Mouse (Mus musculus): Measurements from ENCODE around the gene Eif3i. TPM values are rescaled to one million over a fixed set of nuclear protein-coding genes. Genes with fewer than 3 reads are reported as not detected.

Eif3i gene
- polyA plus RNA-seq, 1 experiment from 2014 or later = 204 TPM

DNA sequence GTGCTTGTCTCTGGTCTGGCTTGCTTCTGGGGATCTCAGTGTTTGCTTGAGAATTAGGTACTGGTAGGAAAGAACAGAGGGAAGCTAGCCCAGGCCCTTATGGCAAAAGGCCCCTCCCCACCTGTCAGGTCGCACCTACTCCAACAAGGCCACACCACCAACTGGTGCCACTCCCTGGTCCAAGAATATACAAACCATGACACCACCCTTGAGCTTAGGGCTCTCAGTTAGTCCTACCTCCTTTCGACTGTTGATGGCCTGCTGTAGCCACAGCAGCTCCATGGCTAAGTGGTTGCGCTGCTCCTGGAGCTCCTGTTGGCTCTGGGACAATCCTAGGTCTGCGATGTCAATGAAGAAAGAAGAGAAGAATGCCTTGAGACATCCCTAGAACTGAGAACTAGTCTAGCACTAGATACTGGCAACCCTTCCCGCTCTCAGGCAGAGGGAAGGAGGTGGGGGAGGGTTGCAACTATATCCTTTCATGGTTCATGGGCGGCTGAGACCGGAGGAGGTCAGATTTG lies 16.7 kb upstream of the Eif3i start:
- no peaks in the 10 kb centered on the region for H3K27me3 ChIP-seq
- H3K9ac ChIP-seq = no peak overlapping the region
- H3K9me3 ChIP-seq (replicated peaks) = no peaks in the 10 kb centered on the region
- no peak for ATAC-seq (ENCODE audit: low FRiP score)
- H3K4me1 ChIP-seq = peaks cover 16% of the 10 kb centered on the region
- no peak overlapping the region for H3K27ac ChIP-seq
- peaks cover 17% of the 10 kb centered on the region for H3K36me3 ChIP-seq
- no peak overlapping the region for H3K4me3 ChIP-seq
- no peak overlapping the region for H3K4me2 ChIP-seq (replicated peaks)
- WGBS = 93% methylated on average over 7 of the region's 7 CpGs

- no peaks in the 10 kb centered on the region for H3K27me3 ChIP-seq
- WGBS = 91% methylated on average over 3 of the region's 3 CpGs
- no peak overlapping the region for H3K4me2 ChIP-seq (replicated peaks)
- no peaks in the 10 kb centered on the region for H3K9me3 ChIP-seq (replicated peaks)
- H3K27ac ChIP-seq = no peak overlapping the region
- peaks cover 11% of the 10 kb centered on the region for H3K4me1 ChIP-seq
- no peak overlapping the region for H3K4me3 ChIP-seq
- no peak overlapping the region for H3K9ac ChIP-seq
- H3K36me3 ChIP-seq = peaks cover 17% of the 10 kb centered on the region
- no peak for ATAC-seq (ENCODE audit: low FRiP score)
Measured at GRCm38 (mm10) chr4:129616631-129617030, 16.2 kb upstream of the Eif3i start.

- Histone ChIP-seq H3K36me3 (peaks cover 17% of the 10 kb centered on the region), H3K27ac (no peak overlapping the region), H3K27me3 (no peaks in the 10 kb centered on the region), H3K4me1 (peaks cover 11% of the 10 kb centered on the region), H3K4me2 (replicated peaks) (no peak overlapping the region), H3K9ac (no peak overlapping the region), H3K9me3 (replicated peaks) (no peaks in the 10 kb centered on the region), H3K4me3 (no peak overlapping the region)
- no peak for ATAC-seq (ENCODE audit: low FRiP score)
- 89% methylated on average over 9 of the region's 9 CpGs for WGBS
Measured at GRCm38 (mm10) chr4:129615801-129616290, 15.4 kb upstream of the Eif3i start.

GRCm38 (mm10) chr4:129614093-129614492 lies 13.6 kb upstream of the Eif3i start, which contains the start of gene Dcdc2b:
Gene Dcdc2b, minus strand, starts transcription at chr4:129614257.
- Histone ChIP-seq H3K9ac (no peak within 1 kb of the TSS), H3K27ac (no peak within 1 kb of the TSS), H3K27me3 (no peaks in the 10 kb centered on the region), H3K4me1 (peaks cover 9% of the 10 kb centered on the region), H3K9me3 (replicated peaks) (no peaks in the 10 kb centered on the region), H3K4me2 (replicated peaks) (no peak within 1 kb of the TSS), H3K4me3 (no peak within 1 kb of the TSS), H3K36me3 (peaks cover 27% of the 10 kb centered on the region)
- 82% methylated on average over 6 of the region's 6 CpGs for WGBS
- ATAC-seq (ENCODE audit: low FRiP score) = no peak

GRCm38 (mm10) chr4:129610472-129610871 lies 10.0 kb upstream of the Eif3i start:
- H3K9ac ChIP-seq = no peak overlapping the region

GRCm38 (mm10) chr4:129610026-129610425 lies 9.6 kb upstream of the Eif3i start:
- ATAC-seq (ENCODE audit: low FRiP score) = peak; percentile 18; the same call in 1 of the 2 replicates
- H3K4me3 ChIP-seq = no peak overlapping the region
- no peaks in the 10 kb centered on the region for H3K27me3 ChIP-seq
- no peak overlapping the region for H3K27ac ChIP-seq
- no peaks in the 10 kb centered on the region for H3K9me3 ChIP-seq (replicated peaks)
- WGBS = 60% methylated on average over 4 of the region's 4 CpGs
- H3K36me3 ChIP-seq = peaks cover 36% of the 10 kb centered on the region
- H3K9ac ChIP-seq = no peak overlapping the region
- no peak overlapping the region for H3K4me2 ChIP-seq (replicated peaks)
- no peaks in the 10 kb centered on the region; the same call in none of the 2 replicates for H3K4me1 ChIP-seq

More at GRCm38 (mm10) chr4:129610472-129610871, 10.0 kb upstream of the Eif3i start:
- H3K36me3 ChIP-seq = peaks cover 33% of the 10 kb centered on the region
- H3K4me2 ChIP-seq (replicated peaks) = no peak overlapping the region
- no peak overlapping the region for H3K4me3 ChIP-seq
- H3K27me3 ChIP-seq = no peaks in the 10 kb centered on the region
- H3K27ac ChIP-seq = no peak overlapping the region
- 72% methylated on average over 4 of the region's 4 CpGs for WGBS
- no peaks in the 10 kb centered on the region; the same call in none of the 2 replicates for H3K4me1 ChIP-seq
- no peak for ATAC-seq (ENCODE audit: low FRiP score)
- H3K9me3 ChIP-seq (replicated peaks) = no peaks in the 10 kb centered on the region

DNA sequence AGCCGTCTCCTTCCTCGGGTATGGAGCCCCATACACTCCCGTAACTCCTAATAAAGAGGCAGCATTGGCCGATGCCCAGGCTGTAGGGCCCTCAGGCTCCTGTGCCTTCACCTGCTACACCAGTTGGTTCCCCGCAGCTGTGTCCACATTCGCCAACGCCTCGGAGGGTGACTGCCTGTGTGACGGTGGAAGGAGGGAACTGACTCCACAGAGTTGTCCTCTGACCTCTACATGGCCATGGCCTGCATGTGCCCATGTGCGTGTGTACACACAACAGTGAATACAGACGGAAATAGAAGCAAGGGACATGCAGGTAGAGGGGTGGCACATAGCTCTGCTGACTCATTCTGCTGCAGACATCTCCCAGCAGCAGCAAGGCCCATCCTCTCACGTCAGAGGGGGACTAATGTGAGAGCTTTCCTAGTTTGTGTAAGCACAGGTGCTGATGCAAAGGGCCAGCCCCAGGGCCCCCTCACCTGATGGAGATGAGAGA lies 8.7 kb upstream of the Eif3i start:
- Histone ChIP-seq H3K4me3 (no peak overlapping the region), H3K9me3 (replicated peaks) (no peaks in the 10 kb centered on the region), H3K27ac (0 out of 2 replicates have a peak overlapping the region, but pooled peaks have one; percentile 5), H3K36me3 (peaks cover 44% of the 10 kb centered on the region), H3K4me1 (no peaks in the 10 kb centered on the region; the same call in none of the 2 replicates), H3K27me3 (no peaks in the 10 kb centered on the region), H3K4me2 (replicated peaks) (no peak overlapping the region), H3K9ac (no peak overlapping the region)
- 86% methylated on average over 12 of the region's 12 CpGs for WGBS
- no peak; the same call in 1 of the 2 replicates for ATAC-seq (ENCODE audit: low FRiP score)

GRCm38 (mm10) chr4:129608426-129609025 lies 8.1 kb upstream of the Eif3i start:
- Histone ChIP-seq H3K9me3 (replicated peaks) (no peaks in the 10 kb centered on the region), H3K4me2 (replicated peaks) (no peak overlapping the region), H3K4me1 (no peaks in the 10 kb centered on the region; the same call in none of the 2 replicates), H3K9ac (peak overlapping the region; percentile 8; the same call in 1 of the 2 replicates), H3K36me3 (peaks cover 51% of the 10 kb centered on the region), H3K27ac (peak overlapping the region; percentile 37; the same call in 1 of the 2 replicates), H3K27me3 (no peaks in the 10 kb centered on the region), H3K4me3 (no peak overlapping the region)
- WGBS = 35% methylated on average over 7 of the region's 7 CpGs
- ATAC-seq (ENCODE audit: low FRiP score) = peak; percentile 84

DNA sequence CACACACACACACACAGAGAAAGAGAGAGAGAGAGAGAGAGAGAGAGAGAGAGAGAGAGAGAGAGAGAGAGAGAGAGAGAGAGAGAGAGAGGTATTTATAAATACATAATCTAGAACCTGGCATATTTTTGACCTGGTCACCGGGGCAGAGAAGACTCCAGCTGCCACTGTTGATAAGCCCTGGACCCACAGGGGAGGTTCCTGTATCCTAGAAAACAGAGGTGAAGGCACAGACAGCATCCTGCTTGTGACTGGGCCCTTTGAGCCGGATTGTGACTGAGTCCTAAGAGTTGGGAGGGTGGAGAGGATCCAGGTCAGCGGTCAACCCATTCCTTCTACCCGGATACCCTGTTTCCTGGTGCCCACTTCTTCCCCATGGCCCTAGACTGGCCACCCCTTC lies 11.6 kb downstream of the Eif3i start:
- Histone ChIP-seq H3K36me3 (peaks cover 37% of the 10 kb centered on the region), H3K9ac (no peak overlapping the region), H3K27me3 (no peaks in the 10 kb centered on the region), H3K9me3 (replicated peaks) (no peaks in the 10 kb centered on the region), H3K27ac (no peak overlapping the region), H3K4me2 (replicated peaks) (no peak overlapping the region), H3K4me3 (no peak overlapping the region), H3K4me1 (peaks cover 7% of the 10 kb centered on the region; the same call in 1 of the 2 replicates)
- WGBS = 79% methylated on average over 4 of the region's 4 CpGs
- no peak for ATAC-seq (ENCODE audit: low FRiP score)

GRCm38 (mm10) chr4:129586943-129587342 lies 13.5 kb downstream of the Eif3i start:
- Histone ChIP-seq H3K4me1 (peaks cover 7% of the 10 kb centered on the region; the same call in 1 of the 2 replicates), H3K27me3 (no peaks in the 10 kb centered on the region), H3K4me2 (replicated peaks) (no peak overlapping the region), H3K36me3 (peaks cover 17% of the 10 kb centered on the region), H3K27ac (no peak overlapping the region), H3K9ac (no peak overlapping the region), H3K4me3 (no peak overlapping the region), H3K9me3 (replicated peaks) (no peaks in the 10 kb centered on the region)
- 42% methylated on average over 1 of the region's 1 CpGs for WGBS
- ATAC-seq (ENCODE audit: low FRiP score) = no peak

DNA sequence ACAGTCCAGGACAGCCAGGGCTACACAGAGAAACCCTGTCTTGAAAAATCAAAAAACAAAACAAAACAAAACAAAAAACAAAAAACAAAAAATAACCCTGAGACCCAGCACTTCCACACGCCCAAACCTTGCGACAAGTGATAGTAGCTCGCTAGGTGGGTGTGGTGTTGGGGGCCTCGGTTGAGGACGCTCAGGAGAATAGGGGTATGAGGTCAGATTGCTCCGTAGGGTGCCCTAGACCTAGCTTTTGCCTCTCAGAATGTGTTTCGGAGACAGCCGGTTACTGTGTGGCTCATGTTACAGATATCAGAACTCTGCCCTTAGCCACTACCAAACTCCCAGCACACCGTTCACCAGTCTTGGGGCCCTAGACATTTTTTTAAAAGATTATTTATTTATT lies 14.7 kb downstream of the Eif3i start:
- no peak overlapping the region for H3K27ac ChIP-seq
- ATAC-seq (ENCODE audit: low FRiP score) = no peak
- H3K36me3 ChIP-seq = peaks cover 6% of the 10 kb centered on the region
- H3K4me1 ChIP-seq = peaks cover 7% of the 10 kb centered on the region; the same call in 1 of the 2 replicates
- no peak overlapping the region for H3K4me3 ChIP-seq
- peak overlapping the region; percentile 59; the same call in 1 of the 2 replicates for H3K4me2 ChIP-seq (replicated peaks)
- H3K9me3 ChIP-seq (replicated peaks) = no peaks in the 10 kb centered on the region
- no peaks in the 10 kb centered on the region for H3K27me3 ChIP-seq
- no peak overlapping the region for H3K9ac ChIP-seq
- 74% methylated on average over 9 of the region's 9 CpGs for WGBS

- 0 out of 2 replicates have a peak, but pooled peaks have one; percentile 22 for ATAC-seq (ENCODE audit: low FRiP score)
- Histone ChIP-seq H3K36me3 (no peaks in the 10 kb centered on the region), H3K4me1 (peaks cover 7% of the 10 kb centered on the region; the same call in 1 of the 2 replicates), H3K9me3 (replicated peaks) (no peaks in the 10 kb centered on the region), H3K4me3 (peak overlapping the region; percentile 37), H3K27me3 (no peaks in the 10 kb centered on the region), H3K27ac (no peak overlapping the region), H3K9ac (peak overlapping the region; percentile 41), H3K4me2 (replicated peaks) (peak overlapping the region; percentile 59)
- WGBS = 3% methylated on average over 36 of the region's 36 CpGs
Measured at GRCm38 (mm10) chr4:129584884-129585608, 15.4 kb downstream of the Eif3i start.
